Mouse (Mus musculus) intestine, embryonic 15.5 days (tissue): ENCODE data around the gene Pced1b. TPM values are rescaled to one million over a fixed set of nuclear protein-coding genes. Genes with fewer than 3 reads are reported as not detected.
A peak's percentile ranks its signal among the peaks of the same experiment; 100 is the strongest.
"Not testable (repeated sequence)": the region's sequence is repeated elsewhere in the genome, so short reads cannot be mapped to it uniquely, and the experiment has no call there.

Experiments used
- ATAC-seq: fragments of 200-750 bp; cut with Nextera tagmentation; 2 replicates; pipeline ENCODE4 v1.8.0; 2017; ENCODE audit warnings: moderate TSS enrichment, moderate library complexity
- H3K27ac ChIP-seq: fragments of 300-500 bp; sonication (generic); 2 replicates; pipeline ENCODE4 v1.5.1; 2015; ENCODE audit warnings: mild to moderate bottlenecking, inconsistent platforms
- H3K27me3 ChIP-seq: fragments of 300-500 bp; sonication (generic); replicated peaks from 2 replicates; pipeline ENCODE4 v1.6.1; 2015; ENCODE audit warnings: inconsistent platforms
- H3K36me3 ChIP-seq: fragments of 300-500 bp; sonication (generic); 2 replicates; pipeline ENCODE4 v1.6.1; 2015; ENCODE audit warnings: inconsistent platforms
- H3K4me1 ChIP-seq: fragments of 300-500 bp; sonication (generic); replicated peaks from 2 replicates; pipeline ENCODE4 v1.6.1; 2015; ENCODE audit warnings: inconsistent platforms
- H3K4me2 ChIP-seq: fragments of 300-500 bp; sonication (generic); replicated peaks from 2 replicates; pipeline ENCODE4 v1.6.1; 2015; ENCODE audit warnings: mild to moderate bottlenecking, inconsistent platforms
- H3K4me3 ChIP-seq: fragments of 300-500 bp; sonication (generic); replicated peaks from 2 replicates; pipeline ENCODE4 v1.5.1; 2015; ENCODE audit warnings: inconsistent platforms
- H3K9ac ChIP-seq: fragments of 300-500 bp; sonication (generic); 2 replicates; pipeline ENCODE4 v1.6.1; 2015; ENCODE audit warnings: inconsistent platforms
- H3K9me3 ChIP-seq: fragments of 300-500 bp; sonication (generic); 2 replicates; pipeline ENCODE4 v1.6.1; 2016; ENCODE audit warnings: inconsistent platforms
- WGBS: fragments of 180-500 bp; shearing (Covaris S2); methylation state at CpG from one replicate; pipeline ENCODE4 v1.1.7; 2015; 5-methylcytosine and 5-hydroxymethylcytosine counted together
- polyA plus RNA-seq: library from polyadenylated mRNA; unstranded; fragments of >200 nt; fragmentation: Nextera tagmentation; extraction: Ambion mirVana; gene quantifications from 2 replicates; pipeline ENCODE4 v1.2.1, GENCODE M21; 2015

Gene Pced1b
- polyA plus RNA-seq, 1 experiment from 2014 or later = 4.0 TPM

GRCm38 (mm10) chr15:97384170-97385018, 137.5 kb downstream of the Pced1b start:
- no peak for ATAC-seq
- H3K4me3 ChIP-seq = no peak overlapping the region
- no peak overlapping the region for H3K27ac ChIP-seq
- no peak overlapping the region for H3K4me2 ChIP-seq
- no peaks in the 10 kb centered on the region for H3K9me3 ChIP-seq
- no peaks in the 10 kb centered on the region for H3K36me3 ChIP-seq
- 91% methylated on average over 28 of the region's 28 CpGs for WGBS
- no peak overlapping the region for H3K9ac ChIP-seq
- H3K27me3 ChIP-seq = no peaks in the 10 kb centered on the region
- H3K4me1 ChIP-seq = no peaks in the 10 kb centered on the region

GRCm38 (mm10) chr15:97385174-97385573, 138.3 kb downstream of the Pced1b start:
- not testable (repeated sequence) for H3K4me3 ChIP-seq, H3K4me1 ChIP-seq, H3K9me3 ChIP-seq, H3K36me3 ChIP-seq, H3K27me3 ChIP-seq, H3K27ac ChIP-seq, ATAC-seq, H3K4me2 ChIP-seq, H3K9ac ChIP-seq
- WGBS = 93% methylated on average over 10 of the region's 10 CpGs

GRCm38 (mm10) chr15:97387793-97388192, 140.9 kb downstream of the Pced1b start:
- no peaks in the 10 kb centered on the region for H3K9me3 ChIP-seq
- no peaks in the 10 kb centered on the region for H3K27me3 ChIP-seq
- no peak overlapping the region for H3K27ac ChIP-seq
- ATAC-seq = no peak
- H3K4me1 ChIP-seq = no peaks in the 10 kb centered on the region
- H3K36me3 ChIP-seq = no peaks in the 10 kb centered on the region
- H3K9ac ChIP-seq = no peak overlapping the region
- 96% methylated on average over 6 of the region's 6 CpGs for WGBS
- H3K4me2 ChIP-seq = no peak overlapping the region
- no peak overlapping the region for H3K4me3 ChIP-seq

GRCm38 (mm10) chr15:97389577-97389976, 142.7 kb downstream of the Pced1b start:
- ATAC-seq = no peak
- H3K4me2 ChIP-seq = no peak overlapping the region
- H3K27ac ChIP-seq = no peak overlapping the region
- no peak overlapping the region for H3K9ac ChIP-seq
- 92% methylated on average over 4 of the region's 4 CpGs for WGBS
- H3K36me3 ChIP-seq = no peaks in the 10 kb centered on the region
- H3K4me3 ChIP-seq = no peak overlapping the region
- H3K27me3 ChIP-seq = no peaks in the 10 kb centered on the region
- no peaks in the 10 kb centered on the region for H3K9me3 ChIP-seq
- no peaks in the 10 kb centered on the region for H3K4me1 ChIP-seq

GRCm38 (mm10) chr15:97390778-97391177, 143.9 kb downstream of the Pced1b start:
- WGBS = 92% methylated on average over 2 of the region's 2 CpGs
- H3K4me3 ChIP-seq = no peak overlapping the region

GRCm38 (mm10) chr15:97391436-97391835, 144.5 kb downstream of the Pced1b start:
- no peak overlapping the region for H3K27ac ChIP-seq
- H3K36me3 ChIP-seq = no peaks in the 10 kb centered on the region
- ATAC-seq = no peak
- no peaks in the 10 kb centered on the region for H3K4me1 ChIP-seq
- no peaks in the 10 kb centered on the region for H3K27me3 ChIP-seq
- no peak overlapping the region for H3K4me2 ChIP-seq
- no peak overlapping the region for H3K4me3 ChIP-seq
- no peaks in the 10 kb centered on the region for H3K9me3 ChIP-seq
- no peak overlapping the region for H3K9ac ChIP-seq
- 96% methylated on average over 2 of the region's 2 CpGs for WGBS

More at GRCm38 (mm10) chr15:97390778-97391177, 143.9 kb downstream of the Pced1b start:
- Histone ChIP-seq H3K4me1 (no peaks in the 10 kb centered on the region), H3K9ac (no peak overlapping the region), H3K9me3 (no peaks in the 10 kb centered on the region), H3K27me3 (no peaks in the 10 kb centered on the region), H3K27ac (no peak overlapping the region), H3K36me3 (no peaks in the 10 kb centered on the region), H3K4me2 (no peak overlapping the region)
- no peak for ATAC-seq

GRCm38 (mm10) chr15:97394561-97394960, 147.7 kb downstream of the Pced1b start:
- WGBS = 64% methylated on average over 12 of the region's 12 CpGs
- Histone ChIP-seq H3K4me2 (no peak overlapping the region), H3K36me3 (no peaks in the 10 kb centered on the region), H3K9ac (no peak overlapping the region), H3K4me1 (no peaks in the 10 kb centered on the region), H3K9me3 (no peaks in the 10 kb centered on the region), H3K4me3 (no peak overlapping the region), H3K27me3 (no peaks in the 10 kb centered on the region), H3K27ac (no peak overlapping the region)
- ATAC-seq = no peak

GRCm38 (mm10) chr15:97396586-97397299, 149.8 kb downstream of the Pced1b start:
- WGBS = 91% methylated on average over 4 of the region's 4 CpGs
- H3K36me3 ChIP-seq = no peaks in the 10 kb centered on the region
- no peaks in the 10 kb centered on the region for H3K9me3 ChIP-seq

GRCm38 (mm10) chr15:97397793-97398192, 150.9 kb downstream of the Pced1b start:
- no peaks in the 10 kb centered on the region for H3K9me3 ChIP-seq
- no peak overlapping the region for H3K27ac ChIP-seq
- no peak overlapping the region for H3K4me3 ChIP-seq
- no peaks in the 10 kb centered on the region for H3K36me3 ChIP-seq
- no peak for ATAC-seq
- H3K27me3 ChIP-seq = no peaks in the 10 kb centered on the region
- H3K4me1 ChIP-seq = no peaks in the 10 kb centered on the region
- no peak overlapping the region for H3K9ac ChIP-seq
- H3K4me2 ChIP-seq = no peak overlapping the region
- 77% methylated on average over 2 of the region's 2 CpGs for WGBS

More at GRCm38 (mm10) chr15:97396586-97397299, 149.8 kb downstream of the Pced1b start:
- Histone ChIP-seq H3K9ac (no peak overlapping the region), H3K4me3 (no peak overlapping the region), H3K27me3 (no peaks in the 10 kb centered on the region), H3K4me1 (no peaks in the 10 kb centered on the region), H3K27ac (no peak overlapping the region), H3K4me2 (no peak overlapping the region)
- ATAC-seq = no peak

- H3K4me2 ChIP-seq = no peak overlapping the region
- no peak for ATAC-seq
- no peaks in the 10 kb centered on the region for H3K4me1 ChIP-seq
- 96% methylated on average over 6 of the region's 6 CpGs for WGBS
- no peaks in the 10 kb centered on the region for H3K9me3 ChIP-seq
- H3K27me3 ChIP-seq = no peaks in the 10 kb centered on the region
- H3K4me3 ChIP-seq = no peak overlapping the region
- no peaks in the 10 kb centered on the region for H3K36me3 ChIP-seq
- H3K27ac ChIP-seq = no peak overlapping the region
- no peak overlapping the region for H3K9ac ChIP-seq
Measured at GRCm38 (mm10) chr15:97400866-97401265, 154.0 kb downstream of the Pced1b start.

- WGBS = 81% methylated on average over 8 of the region's 8 CpGs
- Histone ChIP-seq H3K27me3 (no peaks in the 10 kb centered on the region), H3K9me3 (no peaks in the 10 kb centered on the region), H3K4me2 (no peak overlapping the region), H3K4me3 (no peak overlapping the region), H3K36me3 (no peaks in the 10 kb centered on the region), H3K9ac (no peak overlapping the region), H3K4me1 (0 out of 2 replicates have a peak, but pooled peaks cover 3% of the 10 kb centered on the region), H3K27ac (no peak overlapping the region)
- ATAC-seq = no peak
Measured at GRCm38 (mm10) chr15:97404483-97404882, 157.6 kb downstream of the Pced1b start.

GRCm38 (mm10) chr15:97404998-97405397, 158.1 kb downstream of the Pced1b start:
- 0 out of 2 replicates have a peak, but pooled peaks cover 3% of the 10 kb centered on the region for H3K4me1 ChIP-seq
- ATAC-seq = 0 out of 2 replicates have a peak, but pooled peaks have one; percentile 23
- no peak overlapping the region for H3K4me3 ChIP-seq
- no peaks in the 10 kb centered on the region for H3K36me3 ChIP-seq
- no peak overlapping the region for H3K27ac ChIP-seq
- H3K9ac ChIP-seq = no peak overlapping the region
- H3K27me3 ChIP-seq = no peaks in the 10 kb centered on the region
- H3K4me2 ChIP-seq = no peak overlapping the region
- no peaks in the 10 kb centered on the region for H3K9me3 ChIP-seq
- WGBS = 70% methylated on average over 7 of the region's 7 CpGs
